ENCODE assay signal across 9 mouse cellular contexts in the genomic region with DNA sequence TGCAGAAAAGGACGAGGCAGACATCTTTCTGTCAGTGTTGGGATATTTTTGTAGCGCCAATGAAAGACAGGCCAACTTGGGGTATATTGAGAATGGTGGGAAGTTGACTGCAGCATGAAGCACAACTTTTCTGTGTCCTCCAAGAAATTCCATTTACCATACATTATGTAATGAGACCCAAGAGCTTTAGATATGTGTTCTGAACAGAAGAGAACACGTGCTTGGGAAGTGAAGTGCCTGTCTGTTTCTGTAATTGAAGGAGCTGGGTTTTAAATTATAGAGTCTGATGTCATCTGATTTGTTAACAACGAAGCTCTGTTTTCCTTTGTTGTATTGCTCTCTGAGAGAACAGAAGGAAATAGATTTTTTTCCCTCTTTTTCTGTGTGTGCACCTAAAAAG. TPM values are rescaled to one million over a fixed set of nuclear protein-coding genes. Genes with fewer than 3 reads are reported as not detected.
DNase-seq lines count a peak whose midpoint lies in the region; ATAC-seq and TF ChIP-seq lines count a peak whose summit lies in the region.
"Had no signal": no experiment of that assay in that cellular context is flagged by ENCODE, and none has a peak within 500 bp of the region (broad histone marks: within the 10 kb centered on the region; RNA-seq: fewer than 3 reads in every experiment).

No protein-coding gene starts in this region.

- no peaks in the 10 kb centered on the region for H3K27me3 ChIP-seq in embryonic facial prominence, embryonic 11.5 days (ENCODE audit: control insufficient read depth, insufficient read depth, low read length)
- H3K27me3 ChIP-seq in intestine, embryonic 15.5 days (replicated peaks), result no peaks in the 10 kb centered on the region
- H3K27me3 ChIP-seq in neural tube, embryonic 12.5 days (replicated peaks), result no peaks in the 10 kb centered on the region

- 52% methylated on average over 4 of the region's 4 CpGs for WGBS in embryonic facial prominence, embryonic 11.5 days
- 51% methylated on average over 4 of the region's 4 CpGs for WGBS in intestine, embryonic 15.5 days
- 58% methylated on average over 4 of the region's 4 CpGs for WGBS in neural tube, embryonic 12.5 days

- TF ChIP-seq CTCF in left cerebral cortex, adult 2 months (IDR thresholded peaks at IDR 0.05), result no peak

- peak overlapping the region; percentile 57 for H3K4me2 ChIP-seq in embryonic facial prominence, embryonic 11.5 days (ENCODE audit: low read depth, low read length)
- H3K4me2 ChIP-seq in intestine, embryonic 15.5 days (replicated peaks), result peak overlapping the region; percentile 86
- H3K4me2 ChIP-seq in neural tube, embryonic 12.5 days (replicated peaks), result peak overlapping the region; percentile 95

- intact Hi-C loops in left cerebral cortex, adult 2 months (cut with DNase I), result no loop called here
- intact Hi-C loops in left cerebral cortex, postnatal 10 days (cut with DNase I), result no loop called here

- H3K4me1 ChIP-seq in embryonic facial prominence, embryonic 11.5 days (ENCODE audit: control insufficient read depth, insufficient read depth, low read length), result no peaks in the 10 kb centered on the region
- peaks cover 5% of the 10 kb centered on the region; the same call in 1 of the 2 replicates for H3K4me1 ChIP-seq in intestine, embryonic 15.5 days (replicated peaks)
- H3K4me1 ChIP-seq in neural tube, embryonic 12.5 days, result peaks cover 11% of the 10 kb centered on the region

- no peaks in the 10 kb centered on the region for H3K36me3 ChIP-seq in embryonic facial prominence, embryonic 11.5 days (replicated peaks; ENCODE audit: control insufficient read depth, insufficient read depth, low read depth, low read length)
- no peaks in the 10 kb centered on the region for H3K36me3 ChIP-seq in intestine, embryonic 15.5 days
- peaks cover 12% of the 10 kb centered on the region; the same call in 1 of the 2 replicates for H3K36me3 ChIP-seq in neural tube, embryonic 12.5 days

- H3K9me3 ChIP-seq in embryonic facial prominence, embryonic 11.5 days (replicated peaks; ENCODE audit: control insufficient read depth, low read length), result no peaks in the 10 kb centered on the region
- no peaks in the 10 kb centered on the region for H3K9me3 ChIP-seq in intestine, embryonic 15.5 days
- no peaks in the 10 kb centered on the region for H3K9me3 ChIP-seq in neural tube, embryonic 12.5 days

- peak overlapping the region; percentile 97 for H3K4me3 ChIP-seq in left cerebral cortex, adult 2 months
- H3K4me3 ChIP-seq in embryonic facial prominence, embryonic 11.5 days (ENCODE audit: low read depth, low read length), result peak overlapping the region; percentile 84
- H3K4me3 ChIP-seq in intestine, embryonic 15.5 days (replicated peaks), result peak overlapping the region; percentile 73
- peak overlapping the region; percentile 68 for H3K4me3 ChIP-seq in neural tube, embryonic 12.5 days

- H3K27ac ChIP-seq in left cerebral cortex, adult 2 months, result peak overlapping the region; percentile 56; the same call in 1 of the 2 replicates
- no peak overlapping the region for H3K27ac ChIP-seq in embryonic facial prominence, embryonic 11.5 days (replicated peaks; ENCODE audit: low read depth, low read length)
- no peak overlapping the region for H3K27ac ChIP-seq in intestine, embryonic 15.5 days
- H3K27ac ChIP-seq in neural tube, embryonic 12.5 days, result no peak overlapping the region

- ATAC-seq in embryonic facial prominence, embryonic 11.5 days (replicated peaks; ENCODE audit: insufficient number of reproducible peaks, low FRiP score, low TSS enrichment, low read depth), result no peak
- ATAC-seq in intestine, embryonic 15.5 days, result no peak
- no peak for ATAC-seq in neural tube, embryonic 12.5 days (ENCODE audit: low FRiP score, low read depth)

- peak overlapping the region; percentile 62 for H3K9ac ChIP-seq in embryonic facial prominence, embryonic 11.5 days (replicated peaks; ENCODE audit: low read length)
- H3K9ac ChIP-seq in intestine, embryonic 15.5 days, result peak overlapping the region; percentile 69
- H3K9ac ChIP-seq in neural tube, embryonic 12.5 days, result peak overlapping the region; percentile 42

- DNase-seq in left cerebral cortex, adult 2 months (ENCODE audit: extremely low spot score in 1 of 2, low spot score in 2 of 2), result no peak
- no peak for DNase-seq in left cerebral cortex, adult 8-10 months (ENCODE audit: low spot score in 2 of 2)
- no peak for DNase-seq in embryonic facial prominence, embryonic 11.5 days (ENCODE audit: low spot score)
- no peak for DNase-seq in thymus, postnatal 14 days
- no peak for DNase-seq in adipocyte (ENCODE audit: low spot score)
- no peak for DNase-seq in left cerebral cortex, postnatal 10 days (ENCODE audit: extremely low spot score in 1 of 2, low spot score in 2 of 2)
- DNase-seq: right cerebral cortex, postnatal 25 days had no signal

RNA-seq across cellular contexts. Expression of a gene that starts 1.1 kb away (rescaled TPM):
- 10 to 100 TPM; 45.6 to 58.3 TPM for total RNA-seq in left cerebral cortex, adult 2 months (2021)
- total RNA-seq in left cerebral cortex, adult 8-10 months (2022), result 10 to 100 TPM; 46.1 to 56.2 (median 49.9) TPM
- 79.2 and 91.4 TPM in 2 replicates for polyA plus RNA-seq in embryonic facial prominence, embryonic 11.5 days (2014; fragmentation: Nextera tagmentation; extraction: Ambion mirVana)
- polyA plus RNA-seq in intestine, embryonic 15.5 days (2015; fragmentation: Nextera tagmentation; extraction: Ambion mirVana), result 49.8 and 60.9 TPM in 2 replicates
- 61.6 and 72.9 TPM in 2 replicates for polyA plus RNA-seq in neural tube, embryonic 12.5 days (2016; fragmentation: Nextera tagmentation; extraction: Ambion mirVana)
- 10 to 100 TPM; 57.8 to 64.2 TPM for total RNA-seq in left cerebral cortex, postnatal 10 days (2021)

RNA-seq across cellular contexts. Expression of a gene that starts 21.2 kb away (rescaled TPM):
- not detected for total RNA-seq in left cerebral cortex, adult 2 months (2021)
- not detected for total RNA-seq in left cerebral cortex, adult 8-10 months (2022)
- polyA plus RNA-seq in embryonic facial prominence, embryonic 11.5 days (2014; fragmentation: Nextera tagmentation; extraction: Ambion mirVana), result 0.13 TPM in 1 of 2 replicates, not detected in the other
- polyA plus RNA-seq in intestine, embryonic 15.5 days (2015; fragmentation: Nextera tagmentation; extraction: Ambion mirVana), result not detected in 2 replicates
- not detected in 2 replicates for polyA plus RNA-seq in neural tube, embryonic 12.5 days (2016; fragmentation: Nextera tagmentation; extraction: Ambion mirVana)
- not detected for total RNA-seq in left cerebral cortex, postnatal 10 days (2021)

RNA-seq across cellular contexts. Expression of a gene that starts 29.8 kb away (rescaled TPM):
- total RNA-seq in left cerebral cortex, adult 2 months (2021), result 100 to 1,000 TPM in 1 of 2 experiments, 10 to 100 TPM in 1; 93.1 to 103 TPM
- total RNA-seq in left cerebral cortex, adult 8-10 months (2022), result 100 to 1,000 TPM in 3 of 4 experiments, 10 to 100 TPM in 1; 99.0 to 118 (median 107) TPM
- 55.6 and 57.3 TPM in 2 replicates for polyA plus RNA-seq in embryonic facial prominence, embryonic 11.5 days (2014; fragmentation: Nextera tagmentation; extraction: Ambion mirVana)
- 37.3 and 40.2 TPM in 2 replicates for polyA plus RNA-seq in intestine, embryonic 15.5 days (2015; fragmentation: Nextera tagmentation; extraction: Ambion mirVana)
- polyA plus RNA-seq in neural tube, embryonic 12.5 days (2016; fragmentation: Nextera tagmentation; extraction: Ambion mirVana), result 54.0 and 58.5 TPM in 2 replicates
- total RNA-seq in left cerebral cortex, postnatal 10 days (2021), result 10 to 100 TPM; 73.9 to 81.1 TPM
